Mouse (Mus musculus) right cerebral cortex, postnatal 4 days (tissue): Measurements from ENCODE around the gene Gm13420.
"Not testable (repeated sequence)": the region's sequence is repeated elsewhere in the genome, so short reads cannot be mapped to it uniquely, and the experiment has no call there.

Source experiments
- DNase-seq: peaks from one replicate; pipeline ENCODE4 v3.0.0-alpha.2; 2022

Gene Gm13420

DNA sequence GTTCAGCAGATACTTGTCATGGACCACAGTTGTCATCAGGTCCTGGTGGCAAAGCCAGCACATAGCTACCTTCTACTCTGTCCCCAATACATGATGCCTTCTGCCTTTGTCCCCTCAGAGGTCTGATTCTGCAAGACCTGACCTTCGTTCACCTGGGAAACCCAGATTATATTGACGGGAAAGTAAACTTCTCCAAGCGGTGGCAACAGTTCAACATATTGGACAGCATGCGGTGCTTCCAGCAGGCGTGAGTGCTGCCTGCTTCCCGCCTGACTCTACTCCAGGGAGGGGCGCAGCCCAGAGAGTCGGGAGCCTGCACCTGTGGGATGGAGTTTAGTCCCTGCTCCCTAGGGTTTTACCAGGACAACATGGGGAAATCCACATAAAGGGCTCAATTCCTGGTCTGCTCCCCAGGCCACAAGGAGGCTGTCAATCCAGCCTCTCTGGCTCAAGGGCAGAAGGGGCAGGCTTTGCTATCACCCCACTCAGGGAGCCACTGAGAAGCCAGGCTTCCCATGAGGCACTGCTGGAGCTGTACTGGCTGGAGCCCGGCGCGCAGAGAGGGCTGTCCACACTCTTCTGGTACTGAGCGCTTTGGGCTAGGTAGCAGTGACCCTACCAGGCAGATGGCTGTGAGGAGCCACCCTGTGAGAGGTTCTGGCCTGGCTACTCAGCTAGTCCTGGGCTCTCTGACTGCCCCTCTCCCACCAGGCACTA, 14.1 kb downstream of the Gm13420 start:
- DNase-seq, result no peak

DNA sequence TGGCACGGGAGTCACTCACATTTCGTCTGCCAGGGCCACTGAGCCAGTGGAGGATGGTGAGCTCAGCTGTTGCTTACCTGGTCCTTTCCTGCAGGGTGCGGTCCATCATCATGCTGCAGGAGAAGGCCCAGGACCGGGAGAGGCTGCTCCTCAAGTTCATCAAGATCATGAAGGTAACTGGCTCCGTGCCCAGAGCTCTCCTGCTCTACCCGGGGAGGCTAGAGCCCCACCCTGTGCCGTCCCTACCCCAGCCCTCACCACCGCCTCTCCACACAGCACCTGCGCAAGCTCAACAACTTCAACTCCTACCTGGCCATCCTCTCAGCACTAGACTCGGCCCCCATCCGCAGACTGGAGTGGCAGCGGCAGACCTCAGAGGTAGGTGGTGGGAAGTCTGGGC, 15.8 kb downstream of the Gm13420 start:
- DNase-seq, result no peak

DNA sequence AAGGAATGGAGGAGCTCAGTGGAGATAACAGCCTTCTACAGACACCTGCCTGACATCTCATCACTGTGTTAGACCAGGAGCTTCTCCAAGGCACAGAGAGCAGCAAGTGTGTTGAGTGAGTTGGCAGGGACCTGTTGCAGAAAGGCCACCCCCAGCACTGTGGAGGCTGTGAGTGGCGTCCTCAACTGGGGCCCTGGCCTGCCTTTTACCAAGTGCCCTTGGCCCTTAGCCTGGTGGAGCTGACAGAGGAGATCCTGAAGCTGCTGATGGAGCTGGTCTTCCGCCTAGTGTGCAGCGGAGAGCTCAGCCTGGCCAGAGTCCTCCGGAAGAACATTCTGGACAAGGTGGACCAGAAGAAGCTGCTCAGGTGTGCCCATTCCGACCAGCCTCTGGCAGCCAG, 18.1 kb downstream of the Gm13420 start:
- DNase-seq, result no peak

DNA sequence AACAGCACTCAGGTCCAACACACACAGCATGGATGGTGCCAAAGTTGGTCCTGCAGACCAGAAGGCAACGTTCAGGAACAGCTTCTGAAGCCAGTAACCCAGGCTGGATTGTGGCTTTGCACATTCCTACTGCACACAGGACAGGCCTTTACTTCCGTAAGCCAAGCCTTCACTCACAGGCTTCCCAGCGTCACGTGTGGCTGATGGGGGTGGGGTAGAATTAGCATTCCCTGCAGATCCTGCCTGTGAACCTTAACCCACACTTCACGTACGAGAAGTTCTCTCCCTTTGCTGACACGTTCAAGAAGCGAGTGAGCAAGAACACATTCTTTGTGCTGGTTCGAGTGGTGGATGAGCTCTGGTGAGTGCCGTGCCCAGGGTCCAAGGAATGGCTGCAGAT, 18.9 kb downstream of the Gm13420 start:
- no peak for DNase-seq

DNA sequence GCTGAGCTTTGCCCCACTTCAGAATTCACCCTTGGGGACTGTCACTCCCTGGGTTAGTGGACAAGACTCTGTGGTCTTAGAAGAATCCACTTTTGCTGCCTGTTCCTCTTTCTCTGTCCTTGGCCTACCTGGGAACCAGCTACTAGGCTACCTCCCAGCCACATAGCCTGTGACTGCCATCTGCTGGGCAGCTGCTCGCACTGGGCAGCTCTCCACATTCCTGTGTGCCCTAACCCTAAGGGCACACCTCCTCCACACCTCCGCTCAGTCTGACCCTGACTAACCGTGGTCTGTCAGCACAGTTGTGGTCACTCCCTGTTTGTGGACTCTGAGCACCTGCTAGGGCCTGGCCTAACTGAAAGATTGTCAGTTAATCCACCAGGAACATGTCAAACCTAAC, 19.9 kb downstream of the Gm13420 start:
- DNase-seq, result no peak

DNA sequence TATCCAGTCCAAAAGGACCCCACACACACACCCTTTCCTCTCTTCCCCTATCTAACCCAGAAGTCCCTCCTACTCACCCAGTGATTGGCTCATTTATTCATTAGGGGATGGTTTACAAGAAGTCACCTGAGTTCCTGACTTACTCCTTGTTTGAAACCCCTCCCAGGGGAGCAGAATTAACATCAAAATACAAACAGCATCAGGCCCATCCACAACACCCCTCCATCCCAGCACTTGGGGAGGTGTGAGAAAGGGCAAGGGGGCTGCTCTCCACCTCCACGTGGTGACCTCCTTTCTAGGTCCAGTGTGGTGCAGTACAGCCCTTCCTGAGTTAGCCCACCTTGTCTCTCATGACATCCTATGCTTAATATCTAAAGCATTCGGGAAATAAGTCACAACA, 22.0 kb downstream of the Gm13420 start:
- no peak for DNase-seq

DNA sequence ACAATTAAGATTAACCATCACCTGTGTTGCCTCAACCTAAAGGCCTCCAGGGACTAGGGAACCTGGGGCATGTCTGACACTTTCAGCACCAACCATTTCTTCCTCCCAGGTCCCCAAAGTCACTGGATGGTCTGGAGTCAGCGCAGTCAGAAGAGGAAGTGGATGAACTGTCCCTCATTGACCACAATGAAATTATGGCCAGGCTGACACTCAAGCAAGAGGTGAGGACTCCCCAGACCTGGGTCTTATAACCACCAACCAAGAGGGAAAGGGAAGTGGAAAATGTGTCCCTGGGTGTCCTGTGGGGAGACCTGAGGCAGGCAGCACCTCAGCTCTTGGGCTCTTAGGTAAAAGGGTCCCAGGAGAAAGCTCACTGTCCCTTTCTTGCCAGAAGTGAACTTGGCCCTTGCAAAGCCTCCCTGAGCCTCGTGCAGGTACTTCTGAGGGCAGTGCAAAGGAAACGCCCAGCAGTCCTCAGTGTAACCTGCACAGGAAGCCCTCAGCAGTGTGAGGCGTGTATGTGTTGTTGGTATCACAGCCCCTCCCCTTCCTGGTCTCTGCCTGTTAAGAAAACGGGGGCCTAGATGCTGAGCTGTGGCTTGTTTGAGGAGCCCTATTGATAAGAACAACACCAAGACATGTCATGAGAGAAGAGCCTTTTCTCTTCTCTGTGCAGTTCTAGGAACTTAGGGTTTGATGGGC, 26.7 kb downstream of the Gm13420 start:
- DNase-seq, result no peak

DNA sequence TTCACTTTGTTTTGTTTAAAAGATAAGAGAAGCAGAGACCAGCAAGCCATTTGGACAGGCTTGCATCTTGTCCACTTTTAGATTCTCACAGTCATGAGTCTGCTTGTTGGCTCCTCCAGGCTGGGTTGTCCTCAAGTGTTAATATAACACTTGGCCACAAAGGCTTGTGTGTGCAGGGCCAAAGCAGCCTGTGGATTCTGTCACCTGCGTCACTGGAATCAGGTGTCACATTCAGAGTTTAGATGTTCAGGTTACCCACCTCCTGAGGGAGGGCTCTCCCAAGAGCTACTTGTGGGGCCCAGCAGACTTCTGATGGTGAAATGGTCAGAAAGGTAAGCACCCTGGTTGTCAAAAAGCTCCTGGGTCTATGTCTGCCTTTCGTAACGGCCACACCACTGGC, 28.4 kb downstream of the Gm13420 start:
- DNase-seq, result no peak

DNA sequence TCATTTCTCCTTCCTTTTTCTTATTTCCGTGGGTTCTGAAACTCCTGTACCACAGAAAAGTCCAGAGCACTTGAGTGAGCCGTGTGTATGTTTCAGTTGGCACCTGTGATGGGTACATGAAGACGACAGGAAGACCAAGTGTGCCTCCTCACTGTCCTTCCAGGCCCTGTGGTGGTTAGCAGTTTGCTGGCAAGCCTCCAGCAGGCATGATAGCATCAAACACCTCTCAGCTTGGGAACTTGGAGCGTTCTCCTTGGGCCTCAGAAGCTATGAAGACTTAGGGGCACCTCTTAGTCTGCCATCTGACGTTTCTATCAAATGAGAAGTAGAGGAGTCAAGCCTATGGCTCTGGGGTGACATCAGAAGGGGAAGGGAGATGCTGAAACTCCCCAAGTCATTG, 32.9 kb downstream of the Gm13420 start:
- DNase-seq, result no peak

DNA sequence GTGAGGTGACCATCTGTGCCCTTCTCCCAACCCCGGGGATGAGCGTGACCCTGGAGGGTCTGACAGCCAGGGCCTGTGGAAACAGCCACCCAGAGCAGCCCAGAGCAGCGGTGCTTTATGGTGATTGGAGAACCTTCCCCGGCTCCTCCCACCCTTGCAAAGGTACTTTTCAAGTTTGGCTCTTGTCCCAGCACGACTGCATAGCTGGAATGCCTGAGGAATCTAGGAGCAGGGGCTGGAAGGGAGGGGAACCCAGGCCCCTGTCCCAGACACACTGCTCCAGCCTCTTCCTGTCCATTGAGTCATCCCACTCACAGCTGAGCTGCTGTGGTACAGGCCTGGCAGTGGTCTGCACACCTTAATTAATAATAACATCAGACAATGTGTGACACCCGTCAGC, 34.8 kb downstream of the Gm13420 start:
- no peak for DNase-seq

DNA sequence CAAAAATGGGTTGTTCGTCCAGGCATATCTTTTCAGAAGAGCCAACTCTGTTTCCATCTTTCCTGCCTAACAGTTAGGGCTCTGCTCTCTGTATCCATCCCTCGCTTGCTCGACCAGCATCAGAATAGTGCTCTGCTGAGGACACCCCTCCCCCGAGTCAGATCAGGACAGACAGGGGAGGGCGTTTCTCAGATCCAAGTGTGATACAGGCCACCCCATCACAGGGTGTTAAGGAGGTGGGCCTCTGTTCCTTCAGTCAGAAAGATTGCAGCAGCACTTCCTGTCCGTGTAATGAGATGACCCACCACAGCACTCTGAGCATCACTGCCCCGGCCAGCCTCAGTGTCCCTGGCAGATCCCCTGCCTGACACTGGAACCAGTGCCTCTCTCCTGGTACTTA, 35.3 kb downstream of the Gm13420 start:
- no peak for DNase-seq

DNA sequence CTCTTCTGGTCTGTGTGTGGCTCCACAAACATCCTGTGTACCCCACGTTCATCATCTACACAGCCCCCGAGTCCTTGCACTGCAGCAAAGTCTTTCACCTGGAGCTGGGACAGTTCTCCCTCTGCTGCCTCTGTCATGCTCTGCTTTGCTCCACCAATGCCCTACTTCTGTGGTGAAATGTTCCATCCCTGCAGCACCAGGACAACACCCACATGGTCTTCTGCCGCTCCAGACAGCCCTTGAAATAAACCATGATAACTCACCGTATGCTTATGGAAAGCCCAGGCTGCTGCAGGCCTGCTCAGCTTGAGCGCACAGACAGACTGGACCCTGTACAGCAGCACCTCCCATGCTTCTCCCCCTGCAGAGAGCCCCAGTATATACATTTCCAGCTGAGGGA, 37.4 kb downstream of the Gm13420 start:
- no peak for DNase-seq

DNA sequence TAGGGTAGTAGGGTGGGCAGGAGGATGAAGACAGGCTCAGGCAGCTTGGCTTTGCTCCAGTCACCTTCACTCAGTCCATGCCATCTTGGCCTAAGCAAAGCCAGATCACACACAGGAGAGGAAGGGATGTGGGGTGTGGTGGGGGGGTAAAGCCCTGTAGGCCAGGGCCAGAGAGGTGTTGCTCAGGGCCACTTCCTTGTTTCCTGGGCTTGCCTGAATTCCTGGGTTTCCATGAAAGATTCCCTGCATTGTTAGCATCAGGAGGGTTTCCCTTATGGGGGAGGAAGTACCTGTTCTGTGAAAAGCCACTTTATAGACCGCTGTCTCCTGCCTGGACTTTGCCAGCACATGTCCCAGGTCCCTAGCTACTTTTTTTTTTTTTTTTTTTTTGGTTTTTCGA, 38.0 kb downstream of the Gm13420 start:
- no peak for DNase-seq

DNA sequence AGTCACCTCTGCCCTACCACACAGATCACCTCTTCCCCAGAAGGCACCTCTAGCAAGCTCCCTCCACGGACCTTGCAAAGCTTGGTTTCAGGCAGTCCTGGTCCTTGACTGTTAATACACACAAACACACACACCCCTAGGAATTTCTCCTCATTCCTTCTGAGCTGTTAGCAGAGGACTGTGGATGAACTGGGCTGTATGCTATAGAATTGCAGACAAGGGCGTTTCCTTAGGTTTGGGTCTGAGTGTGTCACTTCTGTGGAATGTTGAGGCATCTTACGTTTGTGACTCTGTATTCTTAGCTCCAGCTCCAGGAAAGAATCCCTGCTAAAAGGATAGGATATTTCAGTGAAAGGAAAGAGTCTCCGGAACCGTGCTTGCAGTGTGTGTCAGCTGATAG, 39.6 kb downstream of the Gm13420 start:
- DNase-seq, result no peak

DNA sequence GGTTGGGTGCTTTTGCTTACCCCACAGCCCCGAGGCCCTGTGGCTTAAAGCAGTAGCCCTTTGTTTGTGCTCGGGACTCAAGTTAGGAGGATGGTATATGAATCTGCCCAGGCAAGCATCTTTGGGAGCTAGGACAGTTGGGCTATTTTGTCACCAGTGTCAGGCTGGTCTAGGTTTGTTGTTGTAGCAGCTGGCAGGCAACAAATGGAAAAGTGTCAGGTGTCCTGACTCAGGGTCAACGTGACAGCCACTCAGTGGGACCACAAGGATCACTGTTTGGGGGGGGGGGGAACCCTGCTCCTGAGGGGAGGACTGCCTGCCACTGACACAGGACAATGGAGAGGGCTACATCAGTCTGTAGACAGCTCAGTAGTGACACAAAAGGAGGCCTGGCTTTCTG, 40.4 kb downstream of the Gm13420 start:
- DNase-seq, result no peak

DNA sequence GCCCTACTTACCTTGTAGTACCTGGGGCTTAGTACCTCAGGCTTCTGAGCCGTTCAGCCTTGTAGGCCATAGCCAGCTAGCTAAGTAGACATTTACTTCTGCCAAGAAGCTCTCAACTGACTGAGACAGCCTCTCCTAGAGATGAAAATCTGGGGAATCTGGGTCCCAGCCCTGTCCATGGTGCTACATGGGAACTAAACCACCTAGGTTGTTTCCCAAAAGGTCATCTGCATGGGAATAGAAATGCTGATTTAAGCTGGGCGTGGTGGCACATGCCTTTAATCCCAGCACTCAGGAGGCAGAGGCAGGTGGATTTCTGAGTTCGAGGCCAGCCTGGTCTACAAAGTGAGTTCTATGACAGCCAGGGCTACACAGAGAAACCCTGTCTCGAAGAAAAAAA, 43.3 kb downstream of the Gm13420 start:
- not testable (repeated sequence) for DNase-seq

DNA sequence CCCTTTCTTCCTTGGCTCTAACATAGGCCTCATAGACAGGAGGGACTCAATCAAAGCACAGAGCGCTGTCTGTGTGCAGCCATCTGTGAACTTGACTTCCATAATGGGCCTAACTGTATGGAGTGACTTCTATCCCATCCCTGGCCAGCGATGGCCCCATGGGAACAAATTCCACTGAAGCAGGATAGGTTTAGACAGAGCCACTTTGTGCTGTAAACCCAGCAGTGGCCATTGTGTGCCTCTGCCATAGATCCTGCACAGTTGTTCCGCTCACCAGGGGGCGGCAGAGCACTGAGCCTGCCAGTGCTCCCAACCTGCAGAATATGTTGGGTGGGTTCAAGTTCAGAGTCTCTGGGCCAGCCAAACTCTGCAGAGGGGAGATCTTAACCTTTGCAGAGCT, 43.8 kb downstream of the Gm13420 start:
- DNase-seq, result peak; percentile 28

DNA sequence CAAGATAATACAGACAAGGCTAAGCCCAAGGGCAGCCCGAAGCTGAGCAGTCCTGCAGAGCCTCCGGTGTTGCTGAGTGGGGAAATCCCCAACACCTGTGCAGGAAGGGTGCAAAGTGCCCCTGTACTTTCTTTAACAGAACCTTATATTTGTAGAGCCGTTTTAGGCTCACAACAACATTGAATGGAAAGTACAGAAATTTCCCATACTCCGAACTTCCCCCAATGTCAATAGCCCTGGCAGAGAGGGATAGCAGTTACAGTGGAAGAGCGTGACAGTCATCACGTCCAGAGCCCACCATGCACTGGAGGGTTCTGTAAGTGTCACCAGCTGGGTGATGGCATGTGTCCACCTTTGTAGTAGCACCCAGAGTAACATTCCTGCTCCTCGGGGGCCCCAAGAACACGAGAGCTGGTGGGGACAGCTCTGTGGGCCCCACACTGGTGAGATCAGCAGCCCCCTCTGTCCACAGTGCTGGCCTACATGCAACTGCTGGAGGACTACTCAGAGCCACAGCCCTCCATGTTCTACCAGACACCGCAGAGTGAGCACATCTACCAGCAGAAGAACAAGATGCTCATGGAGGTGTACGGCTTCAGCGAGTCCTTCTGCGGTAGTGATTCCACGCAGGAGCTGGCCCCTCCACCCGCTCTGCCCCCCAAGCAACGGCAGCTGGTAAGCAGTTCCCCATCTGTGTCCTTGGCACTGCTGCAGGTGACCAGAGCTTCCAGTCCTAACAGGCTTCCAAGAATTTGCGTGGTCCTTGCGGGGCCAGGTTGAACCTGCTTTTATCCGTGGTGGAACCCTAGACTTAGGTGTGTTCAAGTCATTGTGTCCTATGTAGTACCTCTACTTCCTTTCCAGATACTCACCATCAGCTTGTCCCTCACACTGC, 44.5 kb downstream of the Gm13420 start:
- no peak for DNase-seq

DNA sequence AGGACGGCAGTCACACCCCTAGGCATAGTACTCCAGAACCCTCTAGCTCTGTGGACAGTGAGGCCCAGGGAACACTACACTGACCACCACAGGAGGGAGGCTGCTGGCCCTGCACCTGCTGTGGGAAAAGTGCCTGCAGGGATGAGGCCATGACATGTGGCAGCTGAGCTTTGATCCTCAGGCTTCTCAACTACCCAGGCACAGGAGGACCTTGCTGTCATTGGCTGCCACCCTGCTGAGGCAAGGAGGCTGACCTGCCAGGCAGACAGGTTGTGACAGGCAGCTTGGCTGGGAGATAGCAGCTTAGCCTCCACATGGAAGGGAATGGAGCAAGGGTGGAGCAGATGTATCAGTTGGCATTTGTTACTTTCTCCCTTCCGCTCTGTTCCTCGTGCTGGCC, 46.0 kb downstream of the Gm13420 start:
- DNase-seq, result no peak

DNA sequence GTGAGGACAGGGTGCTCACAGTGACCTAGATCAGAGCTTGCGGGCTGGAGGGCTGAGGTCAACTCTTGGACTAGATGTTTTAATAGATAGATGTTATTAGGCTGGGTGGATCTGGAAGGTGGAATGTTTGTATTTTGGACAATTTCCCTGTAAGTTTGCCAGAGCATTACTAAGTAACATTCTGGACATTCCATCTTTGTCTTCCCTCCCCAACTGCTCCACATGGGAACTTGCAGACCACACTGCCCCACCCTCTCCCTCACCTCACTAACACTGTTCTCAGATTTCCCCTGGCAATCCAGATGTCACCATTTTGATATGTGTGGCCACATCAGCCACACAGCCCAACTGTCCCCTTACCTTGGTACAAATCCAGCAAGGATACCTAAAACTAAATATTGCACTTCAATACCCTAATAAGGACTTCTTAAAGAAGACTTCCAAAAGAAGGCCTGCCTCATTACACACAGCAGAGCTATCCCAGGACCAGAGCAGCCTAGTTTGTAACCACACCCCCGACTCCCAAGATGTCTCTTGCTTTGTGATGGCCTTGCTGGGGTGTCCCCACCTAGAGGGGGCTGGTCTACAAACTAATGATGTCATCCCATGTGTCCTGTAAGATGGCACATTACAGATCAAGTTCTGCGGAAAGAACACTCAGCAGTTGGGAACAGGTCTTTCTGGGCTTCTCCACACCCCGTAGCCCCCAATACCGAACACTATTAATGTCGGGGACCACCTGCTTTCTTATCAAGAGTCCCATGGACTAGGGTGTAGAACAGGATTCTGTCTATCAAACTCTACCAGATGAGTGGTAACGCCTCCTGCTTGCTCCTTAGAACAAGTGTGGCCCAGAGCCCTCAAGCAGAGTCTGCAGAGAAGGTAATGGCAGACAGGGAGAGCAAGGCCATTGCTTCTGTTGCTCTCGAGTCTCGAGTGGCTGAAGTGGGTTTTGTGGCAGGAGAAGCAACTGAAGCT, 48.1 kb downstream of the Gm13420 start:
- DNase-seq, result no peak

DNA sequence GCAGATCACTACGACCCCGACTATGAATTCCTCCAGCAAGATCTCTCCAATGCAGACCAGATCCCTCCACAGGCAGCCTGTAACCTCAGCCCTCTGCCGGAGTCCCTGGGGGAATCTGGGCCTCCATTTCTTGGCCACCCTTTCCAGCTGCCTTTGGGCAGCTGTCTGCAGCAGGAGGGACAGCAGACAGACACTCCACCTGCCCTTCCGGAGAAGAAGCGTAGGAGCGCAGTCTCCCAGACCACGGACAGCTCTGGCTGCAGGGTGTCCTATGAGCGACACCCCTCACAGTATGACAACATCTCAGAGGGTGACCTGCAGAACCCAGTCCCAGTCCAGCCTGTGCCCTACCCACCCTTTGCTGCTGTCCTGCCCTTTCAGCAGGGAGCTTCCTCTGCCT, 49.3 kb downstream of the Gm13420 start:
- no peak for DNase-seq

DNA sequence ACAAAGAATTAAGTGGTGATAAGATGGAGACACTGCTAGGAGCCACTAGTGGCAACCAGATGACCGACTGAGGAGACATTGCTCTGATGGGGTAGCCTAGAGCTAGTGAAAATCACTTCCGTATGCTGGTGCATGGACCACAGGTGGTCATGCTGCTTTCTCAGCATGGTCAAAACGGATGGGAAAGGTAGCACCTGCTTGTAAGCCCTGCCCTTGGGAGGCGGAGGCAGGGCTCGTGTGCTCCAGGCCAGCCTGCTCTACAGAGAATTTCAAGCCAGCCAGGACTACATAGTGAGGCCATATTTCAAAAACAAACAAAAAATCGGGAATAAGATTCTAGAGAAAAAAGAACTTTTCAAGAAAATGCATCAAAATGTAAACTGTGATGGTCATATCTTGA, 50.1 kb downstream of the Gm13420 start:
- DNase-seq, result no peak

DNA sequence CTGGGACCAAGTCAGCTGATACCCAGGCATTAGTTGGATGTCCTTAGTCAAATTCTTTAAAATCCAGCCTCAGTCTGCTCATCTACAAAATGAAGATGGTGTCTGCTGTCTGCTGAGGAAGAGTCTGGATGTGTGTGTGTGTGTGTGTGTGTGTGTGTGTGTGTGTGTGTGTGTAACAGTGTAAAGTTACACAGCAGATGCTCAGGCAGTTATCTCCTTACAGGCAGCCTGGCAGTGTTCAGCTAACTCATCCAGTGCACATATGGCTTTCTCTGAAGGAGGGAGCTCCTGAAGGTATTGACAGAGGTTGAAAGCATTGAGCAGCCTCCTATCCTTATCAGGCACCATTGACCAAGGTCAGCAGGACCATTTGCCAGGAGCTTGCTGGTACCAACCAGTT, 50.6 kb downstream of the Gm13420 start:
- DNase-seq, result no peak
